Mouse (Mus musculus) kidney, postnatal 0 days (tissue): ENCODE measurements at regions not wholly inside any gene's neighbourhood (a gene's known extent, or its start where the extent isn't known, plus 50 kb on each side); places are given as distances from the start of the nearest gene placed in this dataset.

Experiments used
- ATAC-seq: fragments of 200-750 bp; cut with Nextera tagmentation; replicated peaks from 2 replicates; pipeline ENCODE4 v1.8.0; 2017; ENCODE audit warnings: low read depth, moderate number of reproducible peaks, moderate TSS enrichment, moderate library complexity; ENCODE audit not compliant: low FRiP score
- DNase-seq: peaks from one replicate; pipeline ENCODE4 v3.0.0-alpha.2; 2016; ENCODE audit warnings: low spot score
- H3K27ac ChIP-seq: fragments of 300-500 bp; sonication (generic); 2 replicates; pipeline ENCODE4 v1.5.1; 2014; ENCODE audit warnings: mild to moderate bottlenecking
- H3K27me3 ChIP-seq: fragments of 300-500 bp; sonication (generic); 2 replicates; pipeline ENCODE4 v1.6.1; 2014; ENCODE audit warnings: low read length, mixed read lengths; ENCODE audit not compliant: insufficient read depth
- H3K36me3 ChIP-seq: fragments of 300-500 bp; sonication (generic); 2 replicates; pipeline ENCODE4 v1.6.1; 2014; ENCODE audit warnings: low read length, mixed read lengths; ENCODE audit not compliant: insufficient read depth
- H3K4me1 ChIP-seq: fragments of 300-500 bp; sonication (generic); replicated peaks from 2 replicates; pipeline ENCODE4 v1.6.1; 2014; ENCODE audit warnings: antibody characterized with exemption, low read length, mixed read lengths; ENCODE audit not compliant: insufficient read depth
- H3K4me2 ChIP-seq: fragments of 300-500 bp; sonication (generic); 2 replicates; pipeline ENCODE4 v1.6.1; 2014; ENCODE audit warnings: mild to moderate bottlenecking, low read length, moderate library complexity, mixed read lengths
- H3K4me3 ChIP-seq: fragments of 300-500 bp; sonication (generic); replicated peaks from 2 replicates; pipeline ENCODE4 v1.5.1; 2014; ENCODE audit warnings: low read depth, low read length
- H3K9ac ChIP-seq: fragments of 300-500 bp; sonication (generic); 2 replicates; pipeline ENCODE4 v1.6.1; 2014; ENCODE audit warnings: low read depth, low read length
- H3K9me3 ChIP-seq: fragments of 300-500 bp; sonication (generic); replicated peaks from 2 replicates; pipeline ENCODE4 v1.6.1; 2016; ENCODE audit warnings: low read length, inconsistent platforms, mixed read lengths
- CTCF ChIP-seq: IDR thresholded peaks from 2 replicates; pipeline ENCODE4 v1.5.1; 2016; ENCODE audit warnings: antibody characterized with exemption, low read depth, mild to moderate bottlenecking, moderate library complexity
- WGBS: fragments of 180-500 bp; shearing (Covaris S2); extraction: QIAGEN DNeasy Blood & Tissue Kit; methylation state at CpG from one replicate; pipeline ENCODE4 v1.1.7; 2014; 5-methylcytosine and 5-hydroxymethylcytosine counted together

DNA sequence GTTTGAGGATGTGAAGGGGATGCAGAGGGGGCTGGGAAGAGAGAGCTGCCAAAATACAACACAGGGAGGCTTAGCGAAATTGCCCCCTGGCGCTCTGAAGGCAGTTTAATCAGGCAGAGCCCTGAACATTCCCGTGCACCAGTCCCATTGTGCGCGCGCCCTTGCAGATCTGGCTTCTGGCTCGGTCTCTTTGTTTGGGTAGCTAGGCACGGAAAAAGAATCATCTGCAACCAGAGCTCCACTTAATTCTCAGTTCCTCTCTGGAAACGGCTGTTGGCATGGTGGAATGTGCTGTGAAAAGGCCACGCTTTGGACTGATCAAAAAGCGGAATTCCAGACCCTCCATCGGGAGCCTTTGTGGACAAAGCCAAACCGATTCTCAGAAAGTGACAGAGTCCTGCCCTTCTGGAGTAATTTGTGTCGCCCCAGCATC, 55.6 kb upstream of the Rad23b start:
- under 1% methylated on average over 14 of the region's 14 CpGs for WGBS
- no peak for ATAC-seq
- H3K4me3 ChIP-seq: peak overlapping the region; percentile 14
- peak overlapping the region; percentile 57 for H3K4me2 ChIP-seq
- TF ChIP-seq CTCF: no peak
- no peaks in the 10 kb centered on the region; the same call in 1 of the 2 replicates for H3K27me3 ChIP-seq
- no peaks in the 10 kb centered on the region for H3K4me1 ChIP-seq
- H3K36me3 ChIP-seq: no peaks in the 10 kb centered on the region
- H3K9ac ChIP-seq: no peak overlapping the region
- H3K27ac ChIP-seq: no peak overlapping the region
- H3K9me3 ChIP-seq: no peaks in the 10 kb centered on the region
- DNase-seq: peak; percentile 47

DNA sequence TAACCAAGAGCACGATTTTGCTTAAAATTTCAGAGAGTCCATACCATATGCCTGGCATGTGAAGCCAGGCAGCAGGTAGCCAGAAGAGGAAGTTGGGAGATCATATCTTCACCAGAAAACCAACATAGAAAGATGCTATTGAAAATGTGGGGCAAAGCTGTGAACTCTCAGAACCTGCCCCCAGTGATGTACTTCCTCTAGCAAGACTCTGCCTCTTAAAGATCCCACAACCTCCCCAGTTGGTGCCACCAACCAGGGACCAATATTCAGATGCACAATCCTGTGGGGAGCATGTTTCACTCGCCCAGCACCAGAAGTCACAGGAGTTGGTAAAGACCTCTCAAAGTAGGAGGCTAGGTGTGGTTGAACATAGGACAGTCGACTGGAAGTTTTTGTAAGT, 52.0 kb upstream of the Rad23b start:
- no peak overlapping the region for H3K4me2 ChIP-seq
- H3K36me3 ChIP-seq: no peaks in the 10 kb centered on the region
- WGBS: 78% methylated on average over 3 of the region's 3 CpGs
- DNase-seq: no peak
- no peak for TF ChIP-seq CTCF
- no peak overlapping the region for H3K4me3 ChIP-seq
- H3K4me1 ChIP-seq: no peaks in the 10 kb centered on the region
- H3K27ac ChIP-seq: no peak overlapping the region
- no peak overlapping the region for H3K9ac ChIP-seq
- no peaks in the 10 kb centered on the region; the same call in 1 of the 2 replicates for H3K27me3 ChIP-seq
- no peaks in the 10 kb centered on the region for H3K9me3 ChIP-seq
- ATAC-seq: no peak
